Mouse (Mus musculus): ENCODE results near the gene Brms1l. TPM values are rescaled to one million over a fixed set of nuclear protein-coding genes. Genes with fewer than 3 reads are reported as not detected.

The Brms1l gene
- polyA plus RNA-seq, 1 experiment from 2014 or later = 15.5 TPM

- Histone ChIP-seq H3K27ac (replicated peaks) (no peak overlapping the region), H3K4me3 (ENCODE audit: low read depth, low read length) (no peak overlapping the region), H3K4me1 (replicated peaks; ENCODE audit: control insufficient read depth, insufficient read depth) (no peaks in the 10 kb centered on the region), H3K9ac (ENCODE audit: low read length) (no peak overlapping the region), H3K9me3 (ENCODE audit: control insufficient read depth, low read length) (no peaks in the 10 kb centered on the region), H3K27me3 (ENCODE audit: control insufficient read depth, insufficient read depth, low read length) (no peaks in the 10 kb centered on the region), H3K4me2 (replicated peaks; ENCODE audit: low read depth) (no peak overlapping the region), H3K36me3 (ENCODE audit: control insufficient read depth, insufficient read depth, low read length) (peaks cover 6% of the 10 kb centered on the region; the same call in 1 of the 2 replicates)
- WGBS = 89% methylated on average over 5 of the region's 5 CpGs
- DNase-seq (ENCODE audit: low spot score) = no peak
- no peak for ATAC-seq (ENCODE audit: low FRiP score, low TSS enrichment)
- TF ChIP-seq EP300 (optimal IDR thresholded peaks at IDR 0.05) (no peak), CTCF (IDR thresholded peaks at IDR 0.05; ENCODE audit: low read depth) (no peak)
Measured at GRCm38 (mm10) chr12:55869622-55870322, 33.6 kb downstream of the Brms1l start.

- Histone ChIP-seq H3K4me3 (ENCODE audit: low read depth, low read length) (no peak overlapping the region), H3K4me2 (replicated peaks; ENCODE audit: low read depth) (no peak overlapping the region), H3K27me3 (ENCODE audit: control insufficient read depth, insufficient read depth, low read length) (no peaks in the 10 kb centered on the region), H3K9me3 (ENCODE audit: control insufficient read depth, low read length) (no peaks in the 10 kb centered on the region), H3K27ac (replicated peaks) (no peak overlapping the region), H3K9ac (ENCODE audit: low read length) (no peak overlapping the region), H3K4me1 (replicated peaks; ENCODE audit: control insufficient read depth, insufficient read depth) (no peaks in the 10 kb centered on the region), H3K36me3 (ENCODE audit: control insufficient read depth, insufficient read depth, low read length) (no peaks in the 10 kb centered on the region)
- no peak for DNase-seq (ENCODE audit: low spot score)
- WGBS = 74% methylated on average over 4 of the region's 4 CpGs
- no peak for ATAC-seq (ENCODE audit: low FRiP score, low TSS enrichment)
- TF ChIP-seq CTCF (IDR thresholded peaks at IDR 0.05; ENCODE audit: low read depth) (0 out of 2 replicates have a peak, but pooled peaks have one; percentile 18), EP300 (optimal IDR thresholded peaks at IDR 0.05) (no peak)
Measured at GRCm38 (mm10) chr12:55885449-55885848, 49.3 kb downstream of the Brms1l start.

GRCm38 (mm10) chr12:55888570-55888969 lies 52.4 kb downstream of the Brms1l start:
- DNase-seq (ENCODE audit: low spot score) (no peak), ATAC-seq (ENCODE audit: low FRiP score, low TSS enrichment) (no peak)

GRCm38 (mm10) chr12:55904801-55905200 lies 68.7 kb downstream of the Brms1l start:
- DNase-seq (ENCODE audit: low spot score) (no peak), ATAC-seq (ENCODE audit: low FRiP score, low TSS enrichment) (no peak)
- H3K9me3 ChIP-seq (ENCODE audit: control insufficient read depth, low read length) = no peaks in the 10 kb centered on the region
- H3K36me3 ChIP-seq (ENCODE audit: control insufficient read depth, insufficient read depth, low read length) = no peaks in the 10 kb centered on the region
- H3K27me3 ChIP-seq (ENCODE audit: control insufficient read depth, insufficient read depth, low read length) = no peaks in the 10 kb centered on the region
- H3K4me3 ChIP-seq (ENCODE audit: low read depth, low read length) = no peak overlapping the region
- no peak overlapping the region for H3K9ac ChIP-seq (ENCODE audit: low read length)
- no peaks in the 10 kb centered on the region for H3K4me1 ChIP-seq (replicated peaks; ENCODE audit: control insufficient read depth, insufficient read depth)
- 73% methylated on average over 1 of the region's 1 CpGs for WGBS
- TF ChIP-seq EP300 (optimal IDR thresholded peaks at IDR 0.05) = no peak
- TF ChIP-seq CTCF (IDR thresholded peaks at IDR 0.05; ENCODE audit: low read depth) = no peak
- no peak overlapping the region for H3K27ac ChIP-seq (replicated peaks)
- H3K4me2 ChIP-seq (replicated peaks; ENCODE audit: low read depth) = no peak overlapping the region

More at GRCm38 (mm10) chr12:55888570-55888969, 52.4 kb downstream of the Brms1l start:
- H3K9me3 ChIP-seq (ENCODE audit: control insufficient read depth, low read length) = no peaks in the 10 kb centered on the region
- no peak for TF ChIP-seq EP300 (optimal IDR thresholded peaks at IDR 0.05)
- 0 out of 2 replicates have a peak, but pooled peaks have one; percentile 40 for TF ChIP-seq CTCF (IDR thresholded peaks at IDR 0.05; ENCODE audit: low read depth)
- H3K4me1 ChIP-seq (replicated peaks; ENCODE audit: control insufficient read depth, insufficient read depth) = no peaks in the 10 kb centered on the region
- H3K27me3 ChIP-seq (ENCODE audit: control insufficient read depth, insufficient read depth, low read length) = no peaks in the 10 kb centered on the region
- no peak overlapping the region for H3K4me2 ChIP-seq (replicated peaks; ENCODE audit: low read depth)
- H3K36me3 ChIP-seq (ENCODE audit: control insufficient read depth, insufficient read depth, low read length) = no peaks in the 10 kb centered on the region
- H3K4me3 ChIP-seq (ENCODE audit: low read depth, low read length) = no peak overlapping the region
- H3K27ac ChIP-seq (replicated peaks) = no peak overlapping the region
- WGBS = 25% methylated on average over 5 of the region's 5 CpGs
- H3K9ac ChIP-seq (ENCODE audit: low read length) = no peak overlapping the region

- no peak for TF ChIP-seq EP300 (optimal IDR thresholded peaks at IDR 0.05)
- TF ChIP-seq CTCF (IDR thresholded peaks at IDR 0.05; ENCODE audit: low read depth) = no peak
- H3K4me1 ChIP-seq (replicated peaks; ENCODE audit: control insufficient read depth, insufficient read depth) = no peaks in the 10 kb centered on the region
- H3K9me3 ChIP-seq (ENCODE audit: control insufficient read depth, low read length) = no peaks in the 10 kb centered on the region
- no peak for DNase-seq (ENCODE audit: low spot score)
- H3K27ac ChIP-seq (replicated peaks) = no peak overlapping the region
- no peak overlapping the region for H3K9ac ChIP-seq (ENCODE audit: low read length)
- H3K27me3 ChIP-seq (ENCODE audit: control insufficient read depth, insufficient read depth, low read length) = no peaks in the 10 kb centered on the region
- no peak overlapping the region for H3K4me2 ChIP-seq (replicated peaks; ENCODE audit: low read depth)
- no peaks in the 10 kb centered on the region for H3K36me3 ChIP-seq (ENCODE audit: control insufficient read depth, insufficient read depth, low read length)
- WGBS = 38% methylated on average over 3 of the region's 3 CpGs
- no peak overlapping the region for H3K4me3 ChIP-seq (ENCODE audit: low read depth, low read length)
- no peak for ATAC-seq (ENCODE audit: low FRiP score, low TSS enrichment)
Measured at GRCm38 (mm10) chr12:55912138-55912537, 76.0 kb downstream of the Brms1l start.

- Histone ChIP-seq H3K9ac (ENCODE audit: low read length) (no peak overlapping the region), H3K4me2 (replicated peaks; ENCODE audit: low read depth) (no peak overlapping the region), H3K27ac (replicated peaks) (no peak overlapping the region), H3K4me3 (ENCODE audit: low read depth, low read length) (no peak overlapping the region), H3K36me3 (ENCODE audit: control insufficient read depth, insufficient read depth, low read length) (no peaks in the 10 kb centered on the region), H3K9me3 (ENCODE audit: control insufficient read depth, low read length) (no peaks in the 10 kb centered on the region), H3K27me3 (ENCODE audit: control insufficient read depth, insufficient read depth, low read length) (no peaks in the 10 kb centered on the region), H3K4me1 (replicated peaks; ENCODE audit: control insufficient read depth, insufficient read depth) (no peaks in the 10 kb centered on the region)
- 68% methylated on average over 9 of the region's 9 CpGs for WGBS
- DNase-seq (ENCODE audit: low spot score) (no peak), ATAC-seq (ENCODE audit: low FRiP score, low TSS enrichment) (no peak)
- TF ChIP-seq EP300 (optimal IDR thresholded peaks at IDR 0.05) = no peak
- TF ChIP-seq CTCF (IDR thresholded peaks at IDR 0.05; ENCODE audit: low read depth) = no peak
Measured at GRCm38 (mm10) chr12:55913201-55913600, 77.1 kb downstream of the Brms1l start.
